Mouse (Mus musculus) MEL (cell line): Measurements from ENCODE around the gene Psrc1. TPM values are rescaled to one million over a fixed set of nuclear protein-coding genes. Genes with fewer than 3 reads are reported as not detected.

Experiments used
- DNase-seq: peaks from one replicate; pipeline ENCODE4 v3.0.0; 2011; ENCODE audit warnings: low read depth, low spot score
- H3K27ac ChIP-seq: 2 replicates; pipeline ENCODE4 v1.5.1; 2012; ENCODE audit warnings: low read depth, mild to moderate bottlenecking, control low read depth, low read length, moderate library complexity; ENCODE audit not compliant: control insufficient read depth
- H3K27me3 ChIP-seq, 2 experiments: fragments of 150-350 bp in 1 of 2; sonication (generic) in 1 of 2; 2 replicates each; pipeline ENCODE4 v1.6.1; 2012; ENCODE audit warnings: low read length in 2 of 2, mild to moderate bottlenecking in 2 of 2, improper control_type of control experiment in 1 of 2, moderate library complexity in 1 of 2; ENCODE audit not compliant: insufficient read depth in 2 of 2, control insufficient read depth in 1 of 2
- H3K36me3 ChIP-seq, 2 experiments: 2 replicates each; pipeline ENCODE4 v1.6.1; 2012 to 2014; ENCODE audit warnings: low read length in 2 of 2, improper control_type of control experiment in 1 of 2, inconsistent platforms in 1 of 2, mild to moderate bottlenecking in 1 of 2; ENCODE audit not compliant: insufficient read depth in 2 of 2, control insufficient read depth in 1 of 2
- H3K4me1 ChIP-seq, 2 experiments: fragments of 150-350 bp in 1 of 2; sonication (generic) in 1 of 2; 2 replicates each; pipeline ENCODE4 v1.6.1; 2012; ENCODE audit warnings: low read length in 2 of 2, improper control_type of control experiment in 1 of 2, mild to moderate bottlenecking in 1 of 2; ENCODE audit not compliant: insufficient read depth in 2 of 2, control insufficient read depth in 1 of 2
- H3K4me3 ChIP-seq, 2 experiments: fragments of 150-350 bp in 1 of 2; sonication (generic) in 1 of 2; 2 replicates each; pipeline ENCODE4 v1.5.1; 2012; ENCODE audit warnings: low read depth in 2 of 2, low read length in 2 of 2, mild to moderate bottlenecking in 2 of 2, moderate library complexity in 2 of 2, control low read depth in 1 of 2, improper control_type of control experiment in 1 of 2; ENCODE audit not compliant: control insufficient read depth in 1 of 2, insufficient read depth in 1 of 2
- H3K79me2 ChIP-seq: 2 replicates; pipeline ENCODE4 v1.6.1; 2012; ENCODE audit warnings: mild to moderate bottlenecking, low read length, moderate library complexity; ENCODE audit not compliant: control insufficient read depth, poor library complexity, insufficient read depth
- H3K9ac ChIP-seq: 2 replicates; pipeline ENCODE4 v1.6.1; 2012; ENCODE audit warnings: low read depth, mild to moderate bottlenecking, control low read depth, low read length, moderate library complexity; ENCODE audit not compliant: control insufficient read depth, poor library complexity, severe bottlenecking
- H3K9me3 ChIP-seq: fragments of 150-350 bp; sonication (generic); replicated peaks from 2 replicates; pipeline ENCODE4 v1.6.1; 2012; ENCODE audit warnings: mild to moderate bottlenecking, low read length, improper control_type of control experiment, moderate library complexity; ENCODE audit not compliant: insufficient read depth
- ELF1 ChIP-seq: IDR thresholded peaks from 2 replicates; pipeline ENCODE4 v1.6.1; 2014; ENCODE audit warnings: low read depth, mild to moderate bottlenecking, inconsistent platforms, low read length, improper control_type of control experiment, moderate library complexity
- ETS1 ChIP-seq: IDR thresholded peaks from 2 replicates; pipeline ENCODE4 v1.6.1; 2012; ENCODE audit warnings: low read depth, mild to moderate bottlenecking, inconsistent platforms, low read length, improper control_type of control experiment, moderate library complexity
- MYB ChIP-seq: IDR thresholded peaks from 2 replicates; pipeline ENCODE4 v1.6.1; 2011; ENCODE audit warnings: mild to moderate bottlenecking, low read depth, low read length, improper control_type of control experiment
- RCOR1 ChIP-seq: IDR thresholded peaks from 2 replicates; pipeline ENCODE4 v1.6.1; 2012; ENCODE audit warnings: low read depth, mild to moderate bottlenecking, inconsistent platforms, low read length, improper control_type of control experiment
- SMC3 ChIP-seq: IDR thresholded peaks from 2 replicates; pipeline ENCODE4 v1.6.1; 2011; ENCODE audit warnings: low read depth, low read length, improper control_type of control experiment
- USF1 ChIP-seq: IDR thresholded peaks from 2 replicates; pipeline ENCODE4 v1.6.1; 2014; ENCODE audit warnings: low read depth, mild to moderate bottlenecking, inconsistent platforms, low read length, improper control_type of control experiment, moderate library complexity
- ZC3H11A ChIP-seq: IDR thresholded peaks from 2 replicates; pipeline ENCODE4 v1.6.1; 2012; ENCODE audit warnings: low read depth, mild to moderate bottlenecking, inconsistent platforms, low read length, improper control_type of control experiment
- ZMIZ1 ChIP-seq: IDR thresholded peaks from 2 replicates; pipeline ENCODE4 v1.6.1; 2012; ENCODE audit warnings: low read depth, mild to moderate bottlenecking, inconsistent platforms, low read length, improper control_type of control experiment, moderate library complexity
- ZNF384 ChIP-seq: IDR thresholded peaks from 2 replicates; pipeline ENCODE4 v1.6.1; 2012; ENCODE audit warnings: low read depth, mild to moderate bottlenecking, inconsistent platforms, low read length, improper control_type of control experiment
- polyA plus RNA-seq, 2 experiments: library from polyadenylated mRNA; stranded (reverse) in 1 of 2; unstranded in 1 of 2; fragments of >175 nt in 1 of 2; fragments of >200 nt in 1 of 2; gene quantifications; 2 replicates each; pipeline versions ENCODE4 v1.2.1 to v1.2.4; 2012; ENCODE audit warnings: low replicate concordance in 2 of 2, low read depth in 1 of 2; ENCODE audit not compliant: insufficient read length in 2 of 2, insufficient read depth in 1 of 2, missing spikeins in 1 of 2
- total RNA-seq: library from RNA; depleted of rRNA; stranded (reverse); fragments of 300-350 nt; gene quantifications from 2 replicates; pipeline ENCODE4 v1.2.3, GENCODE M21; 2012; rRNA removed

Psrc1 gene
- total and polyA plus RNA-seq, 3 experiments: 14.6 to 37.3 TPM; not detected in 1

DNA sequence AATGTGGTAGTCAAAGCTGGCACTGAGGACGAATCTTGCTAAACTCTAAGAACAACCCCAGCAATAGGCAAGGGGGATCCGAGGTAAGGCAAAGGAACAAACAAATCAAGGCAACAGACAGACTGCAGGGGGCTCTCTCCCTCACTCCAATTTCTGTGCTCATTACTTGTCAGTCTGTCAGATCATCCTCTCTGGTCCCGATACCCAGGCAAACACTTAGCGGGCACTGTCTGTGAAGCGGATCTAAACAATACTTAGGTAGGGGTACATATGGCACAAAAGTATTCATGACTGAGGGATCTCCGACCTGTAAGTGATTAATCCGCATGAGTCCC lies 52.7 kb downstream of the Psrc1 start:
- TF ChIP-seq SMC3: no peak
- no peak for TF ChIP-seq USF1
- no peak for TF ChIP-seq ZC3H11A
- TF ChIP-seq ETS1: no peak
- no peak for TF ChIP-seq ZMIZ1
- TF ChIP-seq ELF1: no peak
- no peak for TF ChIP-seq RCOR1
- no peak for TF ChIP-seq MYB
- no peak for TF ChIP-seq ZNF384
- peaks cover 6 to 45% of the 10 kb centered on the region in 2 experiments for H3K36me3 ChIP-seq
- no peak for DNase-seq
- H3K4me1 ChIP-seq: peaks cover 0 to 5% of the 10 kb centered on the region in 2 experiments; a peak in 1 of 4 replicates
- no peaks in the 10 kb centered on the region for H3K27me3 ChIP-seq
- H3K27ac ChIP-seq: no peak overlapping the region
- H3K4me3 ChIP-seq: no peak overlapping the region
- no peaks in the 10 kb centered on the region for H3K9me3 ChIP-seq
- no peak overlapping the region for H3K9ac ChIP-seq
- H3K79me2 ChIP-seq: peaks cover 34% of the 10 kb centered on the region

Other genes with a start within 250 kb of the Psrc1 start
- gene Gnai3, start 237.7 kb upstream of the Psrc1 start, total RNA-seq: 92.1 and 111 TPM in 2 replicates
- 10 to 100 TPM; 74.2 to 96.4 TPM for gene Gnai3, start 237.7 kb upstream of the Psrc1 start, polyA plus RNA-seq
- 0.04 and 0.07 TPM in 2 replicates for gene Gpr61, start 229.0 kb upstream of the Psrc1 start, total RNA-seq
- under 1 TPM in 1 of 2 experiments, not detected in 1; 0.07 TPM for gene Gpr61, start 229.0 kb upstream of the Psrc1 start, polyA plus RNA-seq
- gene Amigo1, start 197.5 kb upstream of the Psrc1 start, total RNA-seq: 3.7 and 4.6 TPM in 2 replicates
- gene Amigo1, start 197.5 kb upstream of the Psrc1 start, polyA plus RNA-seq: 1 to 10 TPM in 1 of 2 experiments, not detected in 1; 9.5 TPM
- 2.9 and 3.6 TPM in 2 replicates for gene Cyb561d1, start 182.6 kb upstream of the Psrc1 start, total RNA-seq
- 1 to 10 TPM in 1 of 2 experiments, not detected in 1; 5.9 TPM for gene Cyb561d1, start 182.6 kb upstream of the Psrc1 start, polyA plus RNA-seq
- gene Atxn7l2, start 172.9 kb upstream of the Psrc1 start, total RNA-seq: 4.4 and 5.6 TPM in 2 replicates
- 10 to 100 TPM in 1 of 2 experiments, not detected in 1; 14.6 TPM for gene Atxn7l2, start 172.9 kb upstream of the Psrc1 start, polyA plus RNA-seq
- gene Sypl2, start 157.2 kb upstream of the Psrc1 start, total RNA-seq: not detected in 2 replicates
- not detected for gene Sypl2, start 157.2 kb upstream of the Psrc1 start, polyA plus RNA-seq
- gene Psma5, start 126.9 kb upstream of the Psrc1 start, total RNA-seq: 353 and 414 TPM in 2 replicates
- gene Psma5, start 126.9 kb upstream of the Psrc1 start, polyA plus RNA-seq: 100 to 1,000 TPM in 1 of 2 experiments, not detected in 1; 429 TPM
- gene Sort1, start 99.8 kb upstream of the Psrc1 start, total RNA-seq: 10.2 and 12.3 TPM in 2 replicates
- 10 to 100 TPM; 22.7 to 28.3 TPM for gene Sort1, start 99.8 kb upstream of the Psrc1 start, polyA plus RNA-seq
- gene Mybphl, start 18.9 kb upstream of the Psrc1 start, total RNA-seq: not detected in 2 replicates
- not detected for gene Mybphl, start 18.9 kb upstream of the Psrc1 start, polyA plus RNA-seq
- not detected in 2 replicates for gene Celsr2, start 31.7 kb downstream of the Psrc1 start, total RNA-seq
- gene Celsr2, start 31.7 kb downstream of the Psrc1 start, polyA plus RNA-seq: under 1 TPM in 1 of 2 experiments, not detected in 1; 0.04 TPM
- gene Sars, start 61.4 kb downstream of the Psrc1 start, total RNA-seq: 202 and 283 TPM in 2 replicates
- gene Sars, start 61.4 kb downstream of the Psrc1 start, polyA plus RNA-seq: 100 to 1,000 TPM in 1 of 2 experiments, not detected in 1; 337 TPM
- gene 1700013F07Rik, start 150.3 kb downstream of the Psrc1 start, total RNA-seq: not detected in 2 replicates
- under 1 TPM in 1 of 2 experiments, not detected in 1; 0.17 TPM for gene 1700013F07Rik, start 150.3 kb downstream of the Psrc1 start, polyA plus RNA-seq
- gene 5330417C22Rik, start 152.7 kb downstream of the Psrc1 start, total RNA-seq: 0.08 and 0.29 TPM in 2 replicates
- under 1 TPM in 1 of 2 experiments, not detected in 1; 0.31 TPM for gene 5330417C22Rik, start 152.7 kb downstream of the Psrc1 start, polyA plus RNA-seq
- gene Tmem167b, start 178.6 kb downstream of the Psrc1 start, total RNA-seq: 15.1 and 20.8 TPM in 2 replicates
- 10 to 100 TPM in 1 of 2 experiments, not detected in 1; 15.9 TPM for gene Tmem167b, start 178.6 kb downstream of the Psrc1 start, polyA plus RNA-seq
- 5.4 and 6.5 TPM in 2 replicates for gene Taf13, start 187.9 kb downstream of the Psrc1 start, total RNA-seq
- gene Taf13, start 187.9 kb downstream of the Psrc1 start, polyA plus RNA-seq: 1 to 10 TPM in 1 of 2 experiments, not detected in 1; 7.0 TPM
- 2.4 and 2.5 TPM in 2 replicates for gene Wdr47, start 207.4 kb downstream of the Psrc1 start, total RNA-seq
- 1 to 10 TPM in 1 of 2 experiments, not detected in 1; 3.8 TPM for gene Wdr47, start 207.4 kb downstream of the Psrc1 start, polyA plus RNA-seq